Mouse (Mus musculus): ENCODE results near the gene Mrpl57.

DNA sequence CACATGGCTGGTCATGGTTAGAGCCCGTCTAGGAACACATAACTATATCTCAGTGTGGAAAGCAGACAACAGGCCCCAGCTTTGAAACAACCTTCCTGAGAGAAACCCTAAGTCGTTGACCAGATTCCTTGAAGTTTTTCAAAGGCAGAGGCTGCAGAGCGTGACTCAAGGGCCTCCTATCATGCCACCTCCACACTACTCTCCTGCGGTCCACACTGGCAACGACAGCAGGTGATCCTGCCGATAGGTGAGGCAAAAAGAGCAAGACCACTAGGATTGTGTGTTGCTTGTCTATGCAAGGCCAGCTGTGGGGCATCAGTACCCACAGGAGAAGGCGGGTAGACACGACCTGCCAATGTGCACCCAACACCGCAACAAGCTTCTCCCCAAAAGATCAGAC lies 36.3 kb upstream of the Mrpl57 start:
- TF ChIP-seq CTCF (IDR thresholded peaks at IDR 0.05; ENCODE audit: low read depth, low read length): no peak
- no peak for TF ChIP-seq POLR2A (IDR thresholded peaks at IDR 0.05; ENCODE audit: extremely low read depth, insufficient read depth, low read length)
